Mouse (Mus musculus) liver, embryonic 11.5 days (tissue): ENCODE results near the gene Trim34b. TPM values are rescaled to one million over a fixed set of nuclear protein-coding genes. Genes with fewer than 3 reads are reported as not detected.
A peak's percentile ranks its signal among the peaks of the same experiment; 100 is the strongest.
"Not testable (repeated sequence)": the region's sequence is repeated elsewhere in the genome, so short reads cannot be mapped to it uniquely, and the experiment has no call there.

ENCODE experiments used
- ATAC-seq: fragments of 200-750 bp; cut with Nextera tagmentation; replicated peaks from 2 replicates; pipeline ENCODE4 v1.8.0; 2017; ENCODE audit warnings: moderate number of reproducible peaks, mild to moderate bottlenecking, moderate TSS enrichment, moderate library complexity; ENCODE audit not compliant: low FRiP score
- DNase-seq: peaks from one replicate; pipeline ENCODE4 v3.0.0-alpha.2; 2017; ENCODE audit warnings: low spot score
- H3K27ac ChIP-seq: fragments of 300-500 bp; sonication (generic); 2 replicates; pipeline ENCODE4 v1.5.1; 2014; ENCODE audit warnings: mild to moderate bottlenecking, low read depth, low read length, control low read depth
- H3K27me3 ChIP-seq: fragments of 300-500 bp; sonication (generic); replicated peaks from 2 replicates; pipeline ENCODE4 v1.6.1; 2014; ENCODE audit warnings: low read length, mixed read lengths; ENCODE audit not compliant: control insufficient read depth, insufficient read depth
- H3K36me3 ChIP-seq: fragments of 300-500 bp; sonication (generic); 2 replicates; pipeline ENCODE4 v1.6.1; 2014; ENCODE audit warnings: mild to moderate bottlenecking, low read length, moderate library complexity, mixed read lengths; ENCODE audit not compliant: control insufficient read depth, insufficient read depth
- H3K4me1 ChIP-seq: fragments of 300-500 bp; sonication (generic); replicated peaks from 2 replicates; pipeline ENCODE4 v1.6.1; 2014; ENCODE audit warnings: low read length, mixed read lengths; ENCODE audit not compliant: control insufficient read depth, insufficient read depth
- H3K4me2 ChIP-seq: fragments of 300-500 bp; sonication (generic); 2 replicates; pipeline ENCODE4 v1.6.1; 2014; ENCODE audit warnings: mild to moderate bottlenecking, control low read depth, moderate library complexity
- H3K4me3 ChIP-seq: fragments of 300-500 bp; sonication (generic); 2 replicates; pipeline ENCODE4 v1.5.1; 2014; ENCODE audit warnings: low read depth, low read length, control low read depth
- H3K9ac ChIP-seq: fragments of 300-500 bp; sonication (generic); 2 replicates; pipeline ENCODE4 v1.6.1; 2014; ENCODE audit warnings: low read depth, low read length, control low read depth
- H3K9me3 ChIP-seq: fragments of 300-500 bp; sonication (generic); 2 replicates; pipeline ENCODE4 v1.6.1; 2016; ENCODE audit warnings: low read length, inconsistent platforms, mixed read lengths; ENCODE audit not compliant: control insufficient read depth
- WGBS: fragments of 180-500 bp; shearing (Covaris S2); extraction: QIAGEN DNeasy Blood & Tissue Kit; methylation state at CpG from one replicate; pipeline ENCODE4 v1.1.7; 2014; 5-methylcytosine and 5-hydroxymethylcytosine counted together
- polyA plus RNA-seq: library from polyadenylated mRNA; unstranded; fragments of >200 nt; fragmentation: Nextera tagmentation; extraction: Ambion mirVana; gene quantifications from 2 replicates; pipeline ENCODE4 v1.2.1, GENCODE M21; 2014

Gene Trim34b
- polyA plus RNA-seq, 1 experiment from 2014 or later: 0.15 TPM

- not testable (repeated sequence) for H3K27me3 ChIP-seq, H3K4me1 ChIP-seq, DNase-seq, H3K4me3 ChIP-seq, H3K9me3 ChIP-seq, H3K27ac ChIP-seq, H3K4me2 ChIP-seq, H3K36me3 ChIP-seq, ATAC-seq, H3K9ac ChIP-seq
- 79% methylated on average over 2 of the region's 4 CpGs for WGBS
These were observed 11.5 kb downstream of the Trim34b start for GRCm38 (mm10) chr7:104340744-104341143.

GRCm38 (mm10) chr7:104348043-104348442 lies 18.8 kb downstream of the Trim34b start:
- not testable (repeated sequence) for H3K27ac ChIP-seq, H3K4me1 ChIP-seq, H3K9ac ChIP-seq, H3K4me3 ChIP-seq, DNase-seq, H3K27me3 ChIP-seq, H3K4me2 ChIP-seq, ATAC-seq, H3K9me3 ChIP-seq, H3K36me3 ChIP-seq
- 84% methylated on average over 4 of the region's 4 CpGs for WGBS

- Histone ChIP-seq H3K36me3 (no peaks in the 10 kb centered on the region), H3K4me2 (peak within 1 kb of the TSS; percentile 78), H3K9ac (peak within 1 kb of the TSS; percentile 52), H3K27ac (no peak within 1 kb of the TSS; the same call in 1 of the 2 replicates), H3K4me3 (peak within 1 kb of the TSS; percentile 55), H3K4me1 (no peaks in the 10 kb centered on the region), H3K9me3 (no peaks in the 10 kb centered on the region), H3K27me3 (no peaks in the 10 kb centered on the region)
- peak; percentile 62 for DNase-seq
- peak; percentile 100 for ATAC-seq
- 3% methylated on average over 14 of the region's 14 CpGs for WGBS
These were observed 23.7 kb downstream of the Trim34b start, which contains the start of gene Trim12c for GRCm38 (mm10) chr7:104352717-104353599. TSS of gene Trim12c (minus strand) at chr7:104353362.

DNA sequence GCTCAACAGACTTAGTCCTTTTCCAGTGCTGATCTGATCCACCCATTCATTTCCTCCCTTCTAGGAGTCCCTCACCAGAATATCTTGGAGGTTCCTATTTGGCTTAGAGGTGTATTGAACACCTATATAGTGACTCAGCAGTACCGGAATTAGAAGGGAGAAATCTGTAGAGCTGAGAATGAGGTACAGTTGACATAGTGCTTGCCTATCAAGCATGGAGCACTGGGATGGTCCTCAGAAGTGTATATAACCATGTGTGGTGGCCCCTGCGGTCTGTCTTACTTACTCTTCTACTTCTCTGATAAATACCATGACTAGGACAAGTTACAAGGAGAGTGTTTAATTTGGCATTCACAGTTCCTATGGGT lies 24.3 kb downstream of the Trim34b start:
- Histone ChIP-seq H3K9me3 (no peaks in the 10 kb centered on the region), H3K27me3 (no peaks in the 10 kb centered on the region), H3K27ac (no peak overlapping the region), H3K9ac (no peak overlapping the region), H3K4me3 (peak overlapping the region; percentile 55), H3K36me3 (no peaks in the 10 kb centered on the region), H3K4me2 (peak overlapping the region; percentile 33), H3K4me1 (no peaks in the 10 kb centered on the region)
- 69% methylated on average over 2 of the region's 2 CpGs for WGBS
- no peak for DNase-seq
- ATAC-seq: peak; percentile 40

GRCm38 (mm10) chr7:104366339-104366738 lies 37.1 kb downstream of the Trim34b start:
- Histone ChIP-seq H3K36me3 (no peaks in the 10 kb centered on the region), H3K4me2 (no peak overlapping the region), H3K9ac (no peak overlapping the region), H3K27me3 (no peaks in the 10 kb centered on the region), H3K27ac (no peak overlapping the region), H3K4me3 (no peak overlapping the region), H3K4me1 (no peaks in the 10 kb centered on the region), H3K9me3 (no peaks in the 10 kb centered on the region)
- DNase-seq (no peak), ATAC-seq (no peak)

GRCm38 (mm10) chr7:104369736-104370414 lies 40.6 kb downstream of the Trim34b start, which contains the start of gene Trim30b:
TSS of gene Trim30b (minus strand) at chr7:104369884.
- Histone ChIP-seq H3K4me3 (no peak within 1 kb of the TSS), H3K9me3 (no peaks in the 10 kb centered on the region), H3K9ac (no peak within 1 kb of the TSS), H3K36me3 (no peaks in the 10 kb centered on the region), H3K4me2 (no peak within 1 kb of the TSS), H3K27me3 (no peaks in the 10 kb centered on the region), H3K4me1 (no peaks in the 10 kb centered on the region), H3K27ac (no peak within 1 kb of the TSS)
- no peak; the same call in 1 of the 2 replicates for ATAC-seq
- 59% methylated on average over 1 of the region's 1 CpGs for WGBS
- DNase-seq: no peak

Other genes starting within 250 kb of the Trim34b start
- gene Olfr645, start 244.0 kb upstream of the Trim34b start, polyA plus RNA-seq: not detected in 2 replicates
- not detected in 2 replicates for gene Olfr646, start 224.6 kb upstream of the Trim34b start, polyA plus RNA-seq
- gene Ubqln5, start 199.6 kb upstream of the Trim34b start, polyA plus RNA-seq: not detected in 2 replicates
- gene Olfr643, start 192.1 kb upstream of the Trim34b start, polyA plus RNA-seq: not detected in 2 replicates
- not detected in 2 replicates for gene Ubqln3, start 186.2 kb upstream of the Trim34b start, polyA plus RNA-seq
- not detected in 2 replicates for gene Ubqlnl, start 178.9 kb upstream of the Trim34b start, polyA plus RNA-seq
- gene Olfm5, start 164.6 kb upstream of the Trim34b start, polyA plus RNA-seq: not detected in 2 replicates
- 0.08 and 0.19 TPM in 2 replicates for gene Olfr648, start 146.1 kb upstream of the Trim34b start, polyA plus RNA-seq
- gene Olfr649, start 133.5 kb upstream of the Trim34b start, polyA plus RNA-seq: not detected in 2 replicates
- 3.6 and 4.2 TPM in 2 replicates for gene Trim6, start 110.7 kb upstream of the Trim34b start, polyA plus RNA-seq
- 1.4 and 2.1 TPM in 2 replicates for gene Trim34a, start 85.0 kb upstream of the Trim34b start, polyA plus RNA-seq
- gene Trim5, start 41.4 kb upstream of the Trim34b start, polyA plus RNA-seq: 0.47 and 0.52 TPM in 2 replicates
- 3.8 and 5.7 TPM in 2 replicates for gene Trim12a, start 14.0 kb upstream of the Trim34b start, polyA plus RNA-seq
- gene Trim12c, start 23.9 kb downstream of the Trim34b start, polyA plus RNA-seq: 1.2 TPM in 2 replicates
- gene Trim30b, start 40.4 kb downstream of the Trim34b start, polyA plus RNA-seq: 0.06 and 0.08 TPM in 2 replicates
- gene Trim30c, start 71.4 kb downstream of the Trim34b start, polyA plus RNA-seq: 0.27 and 0.32 TPM in 2 replicates
- gene Trim30a, start 135.7 kb downstream of the Trim34b start, polyA plus RNA-seq: 1.6 and 2.3 TPM in 2 replicates
- gene Trim30d, start 178.4 kb downstream of the Trim34b start, polyA plus RNA-seq: 0.70 TPM in 2 replicates
- not detected in 2 replicates for gene Olfr651, start 220.7 kb downstream of the Trim34b start, polyA plus RNA-seq
- not detected in 2 replicates for gene Olfr652, start 231.4 kb downstream of the Trim34b start, polyA plus RNA-seq
- gene Olfr653, start 247.8 kb downstream of the Trim34b start, polyA plus RNA-seq: not detected in 2 replicates